Mouse (Mus musculus): ENCODE results near the gene Ppp1r3c. TPM values are rescaled to one million over a fixed set of nuclear protein-coding genes. Genes with fewer than 3 reads are reported as not detected.
A peak's percentile ranks its signal among the peaks of the same experiment; 100 is the strongest.

Gene Ppp1r3c
- polyA plus RNA-seq (2014; fragmentation: Nextera tagmentation; extraction: Ambion mirVana) = 10.3 and 14.4 TPM in 2 replicates

GRCm38 (mm10) chr19:36736537-36736936 lies at the start of gene Ppp1r3c:
Gene Ppp1r3c (minus strand): TSS chr19:36736653.
- no peaks in the 10 kb centered on the region for H3K36me3 ChIP-seq (ENCODE audit: control insufficient read depth, insufficient read depth, low read length)
- ATAC-seq (ENCODE audit: low FRiP score, low TSS enrichment) = peak; percentile 95

GRCm38 (mm10) chr19:36783179-36783578 lies 46.7 kb upstream of the Ppp1r3c start:
- DNase-seq = no peak
- no peaks in the 10 kb centered on the region for H3K36me3 ChIP-seq (ENCODE audit: control insufficient read depth, insufficient read depth, low read length)
- H3K27ac ChIP-seq (replicated peaks; ENCODE audit: low read depth, low read length) = no peak overlapping the region
- peak; percentile 37; the same call in 1 of the 2 replicates for ATAC-seq (ENCODE audit: low FRiP score, low TSS enrichment)
- H3K27me3 ChIP-seq (ENCODE audit: control insufficient read depth, insufficient read depth, low read length) = no peaks in the 10 kb centered on the region
- no peak overlapping the region for H3K9ac ChIP-seq (replicated peaks; ENCODE audit: low read length)
- H3K4me3 ChIP-seq (replicated peaks; ENCODE audit: low read depth, low read length) = no peak overlapping the region
- H3K4me2 ChIP-seq (ENCODE audit: low read length) = no peak overlapping the region
- 85% methylated on average over 6 of the region's 6 CpGs for WGBS
- no peaks in the 10 kb centered on the region for H3K9me3 ChIP-seq (ENCODE audit: control insufficient read depth, low read length)
- H3K4me1 ChIP-seq (ENCODE audit: control insufficient read depth, insufficient read depth, low read length) = no peaks in the 10 kb centered on the region

More at GRCm38 (mm10) chr19:36736537-36736936, at the start of gene Ppp1r3c:
- DNase-seq = peak; percentile 89
- H3K4me3 ChIP-seq (replicated peaks; ENCODE audit: low read depth, low read length) = peak within 1 kb of the TSS; percentile 54
- peaks cover 2% of the 10 kb centered on the region; the same call in 1 of the 2 replicates for H3K9me3 ChIP-seq (ENCODE audit: control insufficient read depth, low read length)
- peak within 1 kb of the TSS; percentile 67 for H3K9ac ChIP-seq (replicated peaks; ENCODE audit: low read length)
- H3K4me2 ChIP-seq (ENCODE audit: low read length) = peak within 1 kb of the TSS; percentile 93
- WGBS = under 1% methylated on average over 33 of the region's 33 CpGs
- peak within 1 kb of the TSS; percentile 67 for H3K27ac ChIP-seq (replicated peaks; ENCODE audit: low read depth, low read length)
- H3K4me1 ChIP-seq (ENCODE audit: control insufficient read depth, insufficient read depth, low read length) = no peaks in the 10 kb centered on the region
- H3K27me3 ChIP-seq (ENCODE audit: control insufficient read depth, insufficient read depth, low read length) = no peaks in the 10 kb centered on the region

- no peaks in the 10 kb centered on the region for H3K4me1 ChIP-seq (ENCODE audit: control insufficient read depth, insufficient read depth, low read length)
- 63% methylated on average over 3 of the region's 3 CpGs for WGBS
- H3K9me3 ChIP-seq (ENCODE audit: control insufficient read depth, low read length) = no peaks in the 10 kb centered on the region
- H3K27me3 ChIP-seq (ENCODE audit: control insufficient read depth, insufficient read depth, low read length) = no peaks in the 10 kb centered on the region
- no peak overlapping the region for H3K27ac ChIP-seq (replicated peaks; ENCODE audit: low read depth, low read length)
- H3K9ac ChIP-seq (replicated peaks; ENCODE audit: low read length) = no peak overlapping the region
- no peaks in the 10 kb centered on the region for H3K36me3 ChIP-seq (ENCODE audit: control insufficient read depth, insufficient read depth, low read length)
- H3K4me3 ChIP-seq (replicated peaks; ENCODE audit: low read depth, low read length) = no peak overlapping the region
- ATAC-seq (ENCODE audit: low FRiP score, low TSS enrichment) (no peak), DNase-seq (no peak)
- no peak overlapping the region for H3K4me2 ChIP-seq (ENCODE audit: low read length)
Observed at GRCm38 (mm10) chr19:36782591-36782990, 46.1 kb upstream of the Ppp1r3c start.

GRCm38 (mm10) chr19:36781996-36782395 lies 45.5 kb upstream of the Ppp1r3c start:
- no peaks in the 10 kb centered on the region for H3K36me3 ChIP-seq (ENCODE audit: control insufficient read depth, insufficient read depth, low read length)
- H3K4me2 ChIP-seq (ENCODE audit: low read length) = no peak overlapping the region
- DNase-seq (no peak), ATAC-seq (ENCODE audit: low FRiP score, low TSS enrichment) (no peak)
- H3K9me3 ChIP-seq (ENCODE audit: control insufficient read depth, low read length) = no peaks in the 10 kb centered on the region
- H3K9ac ChIP-seq (replicated peaks; ENCODE audit: low read length) = no peak overlapping the region
- no peaks in the 10 kb centered on the region for H3K4me1 ChIP-seq (ENCODE audit: control insufficient read depth, insufficient read depth, low read length)
- H3K27me3 ChIP-seq (ENCODE audit: control insufficient read depth, insufficient read depth, low read length) = no peaks in the 10 kb centered on the region
- H3K4me3 ChIP-seq (replicated peaks; ENCODE audit: low read depth, low read length) = no peak overlapping the region
- WGBS = 83% methylated on average over 3 of the region's 3 CpGs
- no peak overlapping the region for H3K27ac ChIP-seq (replicated peaks; ENCODE audit: low read depth, low read length)

- DNase-seq (no peak), ATAC-seq (ENCODE audit: low FRiP score, low TSS enrichment) (no peak)
- 87% methylated on average over 1 of the region's 1 CpGs for WGBS
- H3K4me1 ChIP-seq (ENCODE audit: control insufficient read depth, insufficient read depth, low read length) = no peaks in the 10 kb centered on the region
- H3K4me3 ChIP-seq (replicated peaks; ENCODE audit: low read depth, low read length) = no peak overlapping the region
- H3K9ac ChIP-seq (replicated peaks; ENCODE audit: low read length) = no peak overlapping the region
- H3K36me3 ChIP-seq (ENCODE audit: control insufficient read depth, insufficient read depth, low read length) = no peaks in the 10 kb centered on the region
- no peak overlapping the region for H3K4me2 ChIP-seq (ENCODE audit: low read length)
- H3K9me3 ChIP-seq (ENCODE audit: control insufficient read depth, low read length) = no peaks in the 10 kb centered on the region
- no peaks in the 10 kb centered on the region for H3K27me3 ChIP-seq (ENCODE audit: control insufficient read depth, insufficient read depth, low read length)
- no peak overlapping the region for H3K27ac ChIP-seq (replicated peaks; ENCODE audit: low read depth, low read length)
Observed at GRCm38 (mm10) chr19:36780375-36780774, 43.9 kb upstream of the Ppp1r3c start.

GRCm38 (mm10) chr19:36779765-36780164 lies 43.3 kb upstream of the Ppp1r3c start:
- H3K4me1 ChIP-seq (ENCODE audit: control insufficient read depth, insufficient read depth, low read length) = no peaks in the 10 kb centered on the region
- no peak overlapping the region for H3K4me3 ChIP-seq (replicated peaks; ENCODE audit: low read depth, low read length)
- no peak overlapping the region for H3K27ac ChIP-seq (replicated peaks; ENCODE audit: low read depth, low read length)
- no peak overlapping the region for H3K9ac ChIP-seq (replicated peaks; ENCODE audit: low read length)
- no peaks in the 10 kb centered on the region for H3K9me3 ChIP-seq (ENCODE audit: control insufficient read depth, low read length)
- ATAC-seq (ENCODE audit: low FRiP score, low TSS enrichment) (no peak), DNase-seq (no peak)
- H3K36me3 ChIP-seq (ENCODE audit: control insufficient read depth, insufficient read depth, low read length) = no peaks in the 10 kb centered on the region
- 92% methylated on average over 3 of the region's 3 CpGs for WGBS
- H3K27me3 ChIP-seq (ENCODE audit: control insufficient read depth, insufficient read depth, low read length) = no peaks in the 10 kb centered on the region
- no peak overlapping the region for H3K4me2 ChIP-seq (ENCODE audit: low read length)

GRCm38 (mm10) chr19:36775531-36775930 lies 39.1 kb upstream of the Ppp1r3c start:
- DNase-seq (no peak), ATAC-seq (ENCODE audit: low FRiP score, low TSS enrichment) (no peak)
- Histone ChIP-seq H3K27ac (replicated peaks; ENCODE audit: low read depth, low read length) (no peak overlapping the region), H3K9me3 (ENCODE audit: control insufficient read depth, low read length) (no peaks in the 10 kb centered on the region), H3K27me3 (ENCODE audit: control insufficient read depth, insufficient read depth, low read length) (no peaks in the 10 kb centered on the region), H3K4me1 (ENCODE audit: control insufficient read depth, insufficient read depth, low read length) (no peaks in the 10 kb centered on the region), H3K9ac (replicated peaks; ENCODE audit: low read length) (no peak overlapping the region), H3K4me3 (replicated peaks; ENCODE audit: low read depth, low read length) (no peak overlapping the region), H3K36me3 (ENCODE audit: control insufficient read depth, insufficient read depth, low read length) (no peaks in the 10 kb centered on the region), H3K4me2 (ENCODE audit: low read length) (no peak overlapping the region)
- WGBS = 92% methylated on average over 8 of the region's 8 CpGs

- Histone ChIP-seq H3K27me3 (ENCODE audit: control insufficient read depth, insufficient read depth, low read length) (no peaks in the 10 kb centered on the region), H3K9me3 (ENCODE audit: control insufficient read depth, low read length) (no peaks in the 10 kb centered on the region), H3K4me2 (ENCODE audit: low read length) (no peak overlapping the region), H3K4me1 (ENCODE audit: control insufficient read depth, insufficient read depth, low read length) (no peaks in the 10 kb centered on the region), H3K27ac (replicated peaks; ENCODE audit: low read depth, low read length) (no peak overlapping the region), H3K36me3 (ENCODE audit: control insufficient read depth, insufficient read depth, low read length) (no peaks in the 10 kb centered on the region), H3K4me3 (replicated peaks; ENCODE audit: low read depth, low read length) (no peak overlapping the region), H3K9ac (replicated peaks; ENCODE audit: low read length) (no peak overlapping the region)
- no peak for DNase-seq
- no peak for ATAC-seq (ENCODE audit: low FRiP score, low TSS enrichment)
- 90% methylated on average over 8 of the region's 8 CpGs for WGBS
Observed at GRCm38 (mm10) chr19:36773716-36774459, 37.4 kb upstream of the Ppp1r3c start.

- Histone ChIP-seq H3K4me3 (replicated peaks; ENCODE audit: low read depth, low read length) (no peak overlapping the region), H3K27me3 (ENCODE audit: control insufficient read depth, insufficient read depth, low read length) (no peaks in the 10 kb centered on the region), H3K4me2 (ENCODE audit: low read length) (no peak overlapping the region), H3K9ac (replicated peaks; ENCODE audit: low read length) (no peak overlapping the region), H3K36me3 (ENCODE audit: control insufficient read depth, insufficient read depth, low read length) (no peaks in the 10 kb centered on the region), H3K4me1 (ENCODE audit: control insufficient read depth, insufficient read depth, low read length) (no peaks in the 10 kb centered on the region), H3K27ac (replicated peaks; ENCODE audit: low read depth, low read length) (no peak overlapping the region), H3K9me3 (ENCODE audit: control insufficient read depth, low read length) (no peaks in the 10 kb centered on the region)
- 90% methylated on average over 8 of the region's 8 CpGs for WGBS
- DNase-seq = no peak
- no peak for ATAC-seq (ENCODE audit: low FRiP score, low TSS enrichment)
Observed at GRCm38 (mm10) chr19:36768084-36768483, 31.6 kb upstream of the Ppp1r3c start.
